Mouse (Mus musculus) limb, embryonic 11.5 days (tissue): ENCODE data around the gene Chrng. TPM values are rescaled to one million over a fixed set of nuclear protein-coding genes. Genes with fewer than 3 reads are reported as not detected.

Source experiments
- ATAC-seq: fragments of 200-750 bp; cut with Nextera tagmentation; 2 replicates; pipeline ENCODE4 v1.8.0; 2017; ENCODE audit warnings: low read depth; ENCODE audit not compliant: insufficient number of reproducible peaks, low FRiP score, low TSS enrichment
- DNase-seq: peaks from one replicate; pipeline ENCODE4 v3.0.0-alpha.2; 2015; ENCODE audit warnings: low spot score
- H3K27ac ChIP-seq: fragments of 300-500 bp; sonication (generic); replicated peaks from 2 replicates; pipeline ENCODE4 v1.5.1; 2014; ENCODE audit warnings: low read depth, mild to moderate bottlenecking, low read length
- H3K27me3 ChIP-seq: fragments of 300-500 bp; sonication (generic); 2 replicates; pipeline ENCODE4 v1.6.1; 2014; ENCODE audit warnings: mild to moderate bottlenecking, low read length, mixed read lengths; ENCODE audit not compliant: control insufficient read depth, insufficient read depth
- H3K36me3 ChIP-seq: fragments of 300-500 bp; sonication (generic); 2 replicates; pipeline ENCODE4 v1.6.1; 2014; ENCODE audit warnings: mild to moderate bottlenecking, low read length, moderate library complexity, mixed read lengths; ENCODE audit not compliant: control insufficient read depth, insufficient read depth
- H3K4me1 ChIP-seq: fragments of 300-500 bp; sonication (generic); 2 replicates; pipeline ENCODE4 v1.6.1; 2014; ENCODE audit warnings: low read length, mixed read lengths; ENCODE audit not compliant: control insufficient read depth, insufficient read depth
- H3K4me2 ChIP-seq: fragments of 300-500 bp; sonication (generic); 2 replicates; pipeline ENCODE4 v1.6.1; 2014; ENCODE audit warnings: low read depth, mild to moderate bottlenecking, moderate library complexity; ENCODE audit not compliant: severe bottlenecking
- H3K4me3 ChIP-seq: fragments of 300-500 bp; sonication (generic); 2 replicates; pipeline ENCODE4 v1.5.1; 2014; ENCODE audit warnings: low read depth, low read length
- H3K9ac ChIP-seq: fragments of 300-500 bp; sonication (generic); 2 replicates; pipeline ENCODE4 v1.6.1; 2014; ENCODE audit warnings: mild to moderate bottlenecking, low read length
- H3K9me3 ChIP-seq: fragments of 300-500 bp; sonication (generic); 2 replicates; pipeline ENCODE4 v1.6.1; 2016; ENCODE audit warnings: low read length; ENCODE audit not compliant: control insufficient read depth
- WGBS: fragments of 180-500 bp; shearing (Covaris S2); extraction: QIAGEN DNeasy Blood & Tissue Kit; methylation state at CpG from one replicate; pipeline ENCODE4 v1.1.7; 2014; 5-methylcytosine and 5-hydroxymethylcytosine counted together
- polyA plus RNA-seq: library from polyadenylated mRNA; unstranded; fragments of >200 nt; fragmentation: Nextera tagmentation; extraction: Ambion mirVana; gene quantifications from 2 replicates; pipeline ENCODE4 v1.2.1, GENCODE M21; 2014

Gene Chrng
- polyA plus RNA-seq, 1 experiment from 2014 or later, result 4.1 TPM

DNA sequence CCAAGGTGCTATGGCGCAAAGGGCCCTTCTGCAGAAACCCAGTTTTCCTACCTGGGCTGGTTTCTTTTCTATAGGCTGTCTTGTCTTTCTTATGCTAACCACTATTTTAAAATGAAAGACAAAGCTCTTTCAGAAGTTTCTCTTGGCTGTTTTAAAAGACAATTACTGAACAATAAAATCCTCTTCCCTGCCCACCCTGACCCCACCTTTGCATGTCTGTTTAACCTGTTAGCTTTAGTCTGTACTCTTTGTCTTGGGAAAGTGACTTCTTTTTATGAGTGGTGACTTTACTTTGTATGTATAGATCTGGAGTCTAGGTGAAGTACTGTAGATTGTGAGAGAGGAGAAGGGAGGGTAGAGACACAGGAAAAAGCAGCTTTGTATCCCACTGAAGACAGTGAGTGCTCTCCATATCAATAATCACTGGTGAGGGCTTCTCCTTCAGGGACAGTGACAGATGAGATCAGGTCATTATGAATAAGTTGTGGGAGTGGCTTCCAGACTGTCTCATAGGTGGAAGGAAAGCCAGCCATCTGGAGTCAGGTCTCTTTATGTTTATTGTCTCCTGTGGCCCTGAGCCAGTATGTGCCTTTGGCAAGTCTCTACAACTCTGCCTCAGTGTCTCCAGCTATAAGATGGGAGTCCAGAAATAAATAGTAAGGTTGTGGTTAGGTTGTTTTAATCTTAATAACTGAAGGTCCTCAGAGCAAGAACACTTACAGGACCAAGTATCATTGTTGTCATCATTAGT lies 22.1 kb downstream of the Chrng start:
- H3K4me1 ChIP-seq, result no peaks in the 10 kb centered on the region
- no peak for DNase-seq
- no peak overlapping the region for H3K9ac ChIP-seq
- ATAC-seq, result no peak
- H3K4me2 ChIP-seq, result no peak overlapping the region
- no peak overlapping the region for H3K4me3 ChIP-seq
- peaks cover 36% of the 10 kb centered on the region for H3K36me3 ChIP-seq
- H3K27ac ChIP-seq, result no peak overlapping the region
- H3K9me3 ChIP-seq, result no peaks in the 10 kb centered on the region
- no peaks in the 10 kb centered on the region for H3K27me3 ChIP-seq
- WGBS, result 100% methylated on average over 1 of the region's 1 CpGs

DNA sequence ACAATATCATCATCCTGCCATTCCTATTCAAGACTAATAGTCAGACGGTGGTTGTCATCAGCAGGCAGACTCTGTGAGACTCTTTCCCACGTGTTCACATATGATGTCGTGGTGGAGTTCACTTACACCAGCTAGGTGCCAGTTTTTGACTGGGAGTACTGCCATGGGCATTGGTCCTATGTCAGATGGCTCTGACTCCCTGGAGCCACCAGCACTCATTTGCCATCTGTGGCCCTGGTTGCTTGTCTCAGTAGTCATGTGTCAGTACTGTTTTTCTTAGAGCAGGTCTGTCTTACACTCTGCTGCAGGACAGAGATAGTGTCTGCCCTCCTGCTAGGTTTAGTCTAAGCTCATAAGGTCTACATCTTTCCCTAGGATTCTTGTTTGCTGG lies 22.7 kb downstream of the Chrng start:
- H3K9ac ChIP-seq, result no peak overlapping the region
- DNase-seq, result no peak
- H3K9me3 ChIP-seq, result no peaks in the 10 kb centered on the region
- peaks cover 35% of the 10 kb centered on the region for H3K36me3 ChIP-seq
- no peak overlapping the region for H3K4me3 ChIP-seq
- no peak for ATAC-seq
- H3K4me1 ChIP-seq, result no peaks in the 10 kb centered on the region
- no peak overlapping the region for H3K4me2 ChIP-seq
- 94% methylated on average over 3 of the region's 3 CpGs for WGBS
- H3K27me3 ChIP-seq, result no peaks in the 10 kb centered on the region
- no peak overlapping the region for H3K27ac ChIP-seq

- peaks cover 24% of the 10 kb centered on the region; the same call in 1 of the 2 replicates for H3K36me3 ChIP-seq
- DNase-seq (no peak), ATAC-seq (no peak)
- WGBS, result 89% methylated on average over 5 of the region's 5 CpGs
- no peaks in the 10 kb centered on the region for H3K27me3 ChIP-seq
- no peak overlapping the region for H3K4me2 ChIP-seq
- no peak overlapping the region for H3K4me3 ChIP-seq
- H3K9me3 ChIP-seq, result no peaks in the 10 kb centered on the region
- no peaks in the 10 kb centered on the region for H3K4me1 ChIP-seq
- no peak overlapping the region for H3K27ac ChIP-seq
- no peak overlapping the region for H3K9ac ChIP-seq
These were observed 26.1 kb downstream of the Chrng start for GRCm38 (mm10) chr1:87230606-87231005.

GRCm38 (mm10) chr1:87232197-87232596 lies 27.7 kb downstream of the Chrng start:
- Histone ChIP-seq H3K36me3 (peaks cover 14% of the 10 kb centered on the region; the same call in 1 of the 2 replicates), H3K9ac (no peak overlapping the region), H3K4me1 (no peaks in the 10 kb centered on the region), H3K4me2 (no peak overlapping the region), H3K9me3 (no peaks in the 10 kb centered on the region), H3K27me3 (no peaks in the 10 kb centered on the region), H3K27ac (no peak overlapping the region), H3K4me3 (no peak overlapping the region)
- ATAC-seq (no peak), DNase-seq (no peak)
- 80% methylated on average over 7 of the region's 7 CpGs for WGBS

DNA sequence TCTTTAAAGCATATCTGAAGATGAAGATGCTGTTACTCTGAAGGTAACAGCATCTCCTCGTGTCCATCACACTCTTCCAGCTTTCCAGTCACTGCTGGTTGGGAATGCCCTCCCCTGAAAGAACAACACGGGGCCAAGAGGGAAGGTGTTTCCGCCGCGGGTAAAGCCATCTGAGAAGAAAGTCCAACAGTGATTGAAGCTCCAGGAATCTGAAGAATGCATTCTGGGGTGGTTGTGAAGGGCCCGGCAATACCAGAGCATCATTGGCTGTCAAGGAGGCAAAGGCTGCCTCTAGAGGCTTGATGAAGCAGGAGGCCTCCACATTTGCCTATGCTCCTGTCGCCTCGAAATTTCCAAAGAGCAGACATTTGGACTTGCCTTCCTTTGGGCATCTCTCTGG lies 34.6 kb downstream of the Chrng start:
- peaks cover 7% of the 10 kb centered on the region; the same call in 1 of the 2 replicates for H3K36me3 ChIP-seq
- H3K9me3 ChIP-seq, result no peaks in the 10 kb centered on the region
- ATAC-seq (no peak), DNase-seq (no peak)
- H3K27ac ChIP-seq, result no peak overlapping the region
- no peaks in the 10 kb centered on the region for H3K27me3 ChIP-seq
- no peak overlapping the region for H3K4me2 ChIP-seq
- no peaks in the 10 kb centered on the region for H3K4me1 ChIP-seq
- 75% methylated on average over 8 of the region's 8 CpGs for WGBS
- no peak overlapping the region for H3K4me3 ChIP-seq
- H3K9ac ChIP-seq, result no peak overlapping the region

DNA sequence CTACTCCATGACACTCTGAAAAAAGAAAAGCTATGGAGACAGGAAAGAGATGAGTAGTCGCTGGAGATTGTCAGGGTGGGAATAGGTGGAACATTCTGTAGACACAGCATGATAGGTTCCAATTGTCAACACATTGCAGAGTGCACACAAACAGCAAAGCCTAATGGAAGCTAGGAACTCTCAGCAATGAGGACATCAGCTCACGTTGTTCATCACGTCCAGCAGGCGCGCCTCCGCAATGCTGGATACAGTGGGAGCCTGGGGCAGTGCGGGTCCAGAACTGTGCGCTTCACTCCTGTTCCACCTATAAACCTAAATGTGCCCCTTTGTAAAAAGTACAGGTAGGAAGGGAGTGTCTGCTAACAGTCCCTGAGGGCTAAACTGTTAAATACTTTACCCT lies 38.6 kb downstream of the Chrng start:
- 84% methylated on average over 8 of the region's 8 CpGs for whole genome bisulfite sequencing
- Histone ChIP-seq H3K4me2 (no peak overlapping the region), H3K9ac (no peak overlapping the region), H3K4me1 (no peaks in the 10 kb centered on the region), H3K4me3 (no peak overlapping the region), H3K27ac (no peak overlapping the region), H3K27me3 (no peaks in the 10 kb centered on the region), H3K36me3 (peaks cover 7% of the 10 kb centered on the region; the same call in 1 of the 2 replicates), H3K9me3 (no peaks in the 10 kb centered on the region)
- DNase-seq (no peak), ATAC-seq (no peak)

- Histone ChIP-seq H3K27me3 (no peaks in the 10 kb centered on the region), H3K36me3 (no peaks in the 10 kb centered on the region), H3K4me3 (no peak overlapping the region), H3K4me2 (no peak overlapping the region), H3K27ac (no peak overlapping the region), H3K9ac (no peak overlapping the region), H3K4me1 (no peaks in the 10 kb centered on the region), H3K9me3 (no peaks in the 10 kb centered on the region)
- WGBS, result 51% methylated on average over 1 of the region's 1 CpGs
- DNase-seq, result no peak
- ATAC-seq, result no peak
These were observed 41.0 kb downstream of the Chrng start for GRCm38 (mm10) chr1:87245430-87245829.

- Histone ChIP-seq H3K27me3 (no peaks in the 10 kb centered on the region), H3K9ac (no peak overlapping the region), H3K27ac (no peak overlapping the region), H3K36me3 (no peaks in the 10 kb centered on the region), H3K4me3 (no peak overlapping the region), H3K9me3 (no peaks in the 10 kb centered on the region), H3K4me2 (no peak overlapping the region), H3K4me1 (no peaks in the 10 kb centered on the region)
- 25% methylated on average over 22 of the region's 22 CpGs for WGBS
- DNase-seq (peak; percentile 94), ATAC-seq (peak; percentile 84)
These were observed 41.7 kb downstream of the Chrng start for GRCm38 (mm10) chr1:87245929-87246815.
